Mouse (Mus musculus): ENCODE measurements around the gene Btbd6. TPM values are rescaled to one million over a fixed set of nuclear protein-coding genes. Genes with fewer than 3 reads are reported as not detected.

The Btbd6 gene
- polyA plus RNA-seq (2017; shearing (Covaris generic)): 4.8 TPM

GRCm38 (mm10) chr12:112976371-112977073, at the start of gene Btbd6:
Gene Btbd6, plus strand, starts transcription at chr12:112976482.

DNA sequence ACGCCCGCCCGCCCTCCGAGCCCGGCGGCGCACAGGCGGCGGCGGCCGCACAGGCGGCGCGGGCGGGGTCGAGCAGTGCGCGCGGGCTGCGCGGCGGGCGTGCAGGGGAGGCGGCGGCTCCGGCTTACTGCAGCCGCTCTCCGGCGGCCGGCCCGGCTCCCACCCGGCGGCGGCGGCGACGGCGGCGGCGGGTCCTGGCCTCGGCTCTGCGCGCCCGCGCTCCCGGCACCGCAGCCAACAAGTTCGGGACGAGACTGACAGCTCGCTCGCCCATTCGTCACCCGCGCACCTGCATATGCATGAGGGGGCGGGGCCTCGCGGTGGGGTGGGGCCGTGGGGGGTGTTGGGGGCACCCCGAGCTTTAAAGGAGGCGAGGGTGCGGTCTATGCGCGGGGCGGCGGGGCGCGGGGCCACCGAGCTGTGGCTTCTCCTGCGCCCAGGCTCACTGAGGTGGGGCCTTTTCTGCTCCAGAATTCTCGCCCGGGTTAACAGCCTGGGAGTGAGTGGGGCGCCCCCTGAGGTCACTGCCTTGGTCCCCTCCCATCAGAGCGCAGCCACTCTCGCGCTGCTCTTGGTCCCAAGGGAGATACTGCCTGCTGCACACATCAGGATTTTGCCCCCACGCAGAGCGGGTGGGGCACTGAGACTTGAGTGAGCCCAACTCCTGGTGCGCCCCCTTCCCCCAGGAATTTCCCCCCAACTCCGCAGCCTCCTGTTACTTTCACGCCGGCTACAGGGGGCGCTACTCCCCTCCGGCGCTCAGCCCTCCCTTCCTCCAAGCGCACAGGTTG, 46.5 kb upstream of the Btbd6 start, which contains the start of gene Jag2:
Jag2 (minus strand) TSS at position 215 of the 791 bp plus-strand sequence.

DNA sequence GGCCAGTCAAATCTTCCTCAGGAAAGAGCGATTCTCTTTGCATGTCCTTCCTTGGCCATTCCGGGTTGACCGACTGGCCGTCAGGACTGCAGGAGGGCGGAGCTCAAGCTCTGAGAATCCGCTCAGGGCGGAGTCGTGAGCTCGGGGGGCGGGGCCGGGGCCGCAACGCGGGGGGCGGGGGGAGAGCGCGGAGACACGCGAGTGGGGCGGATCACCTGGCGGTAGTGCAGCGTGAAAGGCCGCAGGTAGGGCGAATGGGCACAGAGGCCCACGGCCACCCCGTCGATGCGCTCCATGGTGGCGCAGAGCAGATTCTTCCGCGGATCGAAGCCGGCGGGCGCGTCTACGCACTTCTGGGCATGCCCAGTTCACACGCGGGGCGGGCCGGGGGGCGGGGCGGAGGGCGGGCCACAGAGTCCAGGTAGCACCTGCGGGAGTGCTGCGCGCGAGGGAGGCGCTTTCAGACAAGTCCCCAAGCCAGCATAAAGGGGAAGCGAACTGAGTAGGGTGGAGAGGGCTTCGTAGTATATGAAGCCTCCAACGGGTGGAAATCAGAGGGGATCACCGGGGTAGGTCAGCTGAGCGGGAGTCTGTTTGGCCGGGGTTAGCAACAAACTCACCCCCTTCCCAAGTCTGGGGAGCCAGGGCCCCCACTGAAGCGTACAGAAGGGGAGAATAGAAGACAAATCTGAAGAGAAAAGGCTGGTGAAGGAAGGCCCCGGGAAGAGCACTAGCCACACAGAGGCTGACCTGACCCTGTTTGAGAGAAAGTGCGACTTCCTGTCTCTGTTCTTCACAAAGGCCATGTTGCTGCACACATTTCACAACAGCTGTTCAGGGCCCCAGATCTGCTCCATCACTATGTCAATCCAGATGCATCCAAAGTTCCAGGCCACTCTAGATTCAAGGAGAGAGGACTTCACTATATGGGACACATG, 34.2 kb upstream of the Btbd6 start, which contains the start of gene Nudt14:
Nudt14 (minus strand) TSS at position 349 of the 938 bp plus-strand sequence.

DNA sequence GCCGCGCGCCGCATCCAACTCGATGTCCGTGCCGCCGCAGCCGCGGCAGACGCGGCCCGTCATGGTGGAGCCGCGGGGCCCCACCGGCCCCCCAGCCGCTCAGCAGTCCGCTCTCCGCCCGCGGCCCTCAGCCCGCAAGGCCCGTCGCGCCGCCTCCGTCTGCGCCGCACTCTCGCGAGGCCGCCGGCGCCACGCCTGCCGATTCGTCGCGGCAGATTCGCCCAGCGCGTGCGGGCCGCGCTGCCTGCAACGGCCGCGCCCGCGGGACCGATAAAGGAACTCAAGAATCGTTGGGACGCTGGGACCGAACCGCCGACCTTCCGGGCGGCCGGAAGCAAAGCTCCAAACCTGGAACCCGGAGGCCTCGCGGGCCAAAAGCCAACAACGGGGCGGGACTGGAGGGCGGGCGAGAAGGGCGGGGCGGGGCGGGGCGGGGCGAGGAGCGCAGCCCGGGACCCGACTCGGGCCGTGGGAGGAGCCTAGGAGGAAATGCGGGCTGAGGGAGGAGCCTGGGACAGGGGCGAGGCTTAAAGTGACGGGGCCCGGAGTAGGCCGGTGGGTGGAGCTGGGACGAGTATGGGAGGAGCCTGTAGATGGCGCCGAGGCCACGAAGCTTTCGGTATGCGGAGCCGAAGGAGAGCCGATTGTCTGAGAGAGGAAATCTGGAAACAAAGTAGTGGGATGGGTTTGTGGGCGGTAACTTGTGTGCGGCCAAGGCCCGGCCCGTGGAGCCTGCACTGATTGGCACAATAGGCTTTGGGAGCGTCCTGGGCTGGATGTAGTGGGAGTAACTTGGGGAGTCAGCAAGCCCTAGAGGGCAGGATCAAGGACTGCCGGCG, 24.2 kb downstream of the Btbd6 start, which contains the start of gene Brf1:
Brf1 (minus strand) TSS at position 411 of the 839 bp plus-strand sequence.

GRCm38 (mm10) chr12:113013604-113014558, 37.6 kb downstream of the Btbd6 start, which contains the start of gene Pacs2:
Gene Pacs2, plus strand, starts transcription at chr12:113014508.

Other genes starting within 250 kb of the Btbd6 start
- gene Pld4, start 215.8 kb upstream of the Btbd6 start, polyA plus RNA-seq (2017; shearing (Covaris generic)): 2.5 TPM
- gene Ahnak2, start 173.8 kb upstream of the Btbd6 start, polyA plus RNA-seq (2017; shearing (Covaris generic)): not detected
- gene Clba1, start 167.5 kb upstream of the Btbd6 start, polyA plus RNA-seq (2017; shearing (Covaris generic)): not detected
- 94.4 TPM for gene Cdca4, start 147.1 kb upstream of the Btbd6 start, polyA plus RNA-seq (2017; shearing (Covaris generic))
- 45.1 TPM for gene Gpr132, start 108.3 kb upstream of the Btbd6 start, polyA plus RNA-seq (2017; shearing (Covaris generic))
- 3.5 TPM for gene Jag2, start 46.7 kb upstream of the Btbd6 start, polyA plus RNA-seq (2017; shearing (Covaris generic))
- gene Nudt14, start 34.4 kb upstream of the Btbd6 start, polyA plus RNA-seq (2017; shearing (Covaris generic)): 66.8 TPM
- 18.8 TPM for gene Brf1, start 24.2 kb downstream of the Btbd6 start, polyA plus RNA-seq (2017; shearing (Covaris generic))
- 5.2 TPM for gene Pacs2, start 38.0 kb downstream of the Btbd6 start, polyA plus RNA-seq (2017; shearing (Covaris generic))
- gene Tex22, start 98.0 kb downstream of the Btbd6 start, polyA plus RNA-seq (2017; shearing (Covaris generic)): 0.36 TPM
- gene Mta1, start 121.8 kb downstream of the Btbd6 start, polyA plus RNA-seq (2017; shearing (Covaris generic)): 3.9 TPM
- gene Crip2, start 163.8 kb downstream of the Btbd6 start, polyA plus RNA-seq (2017; shearing (Covaris generic)): 6.5 TPM
- gene Crip1, start 169.8 kb downstream of the Btbd6 start, polyA plus RNA-seq (2017; shearing (Covaris generic)): 1,207 TPM
- 7.6 TPM for gene Tedc1, start 179.9 kb downstream of the Btbd6 start, polyA plus RNA-seq (2017; shearing (Covaris generic))
- not detected for gene Tmem121, start 209.4 kb downstream of the Btbd6 start, polyA plus RNA-seq (2017; shearing (Covaris generic))

All from CD4-positive, CD25-positive, alpha-beta regulatory T cell, adult 9 weeks (primary cell).